Mouse (Mus musculus) heart, embryonic 16.5 days (tissue): ENCODE data around the gene Ncapd3. TPM values are rescaled to one million over a fixed set of nuclear protein-coding genes. Genes with fewer than 3 reads are reported as not detected.
A peak's percentile ranks its signal among the peaks of the same experiment; 100 is the strongest.

ENCODE experiments used
- ATAC-seq: fragments of 200-750 bp; cut with Nextera tagmentation; replicated peaks from 2 replicates; pipeline ENCODE4 v1.8.0; 2017; ENCODE audit warnings: moderate number of reproducible peaks; ENCODE audit not compliant: insufficient read depth, low FRiP score; ENCODE audit errors: extremely low read depth
- H3K27ac ChIP-seq: fragments of 300-500 bp; sonication (generic); 2 replicates; pipeline ENCODE4 v1.5.1; 2014; ENCODE audit warnings: mild to moderate bottlenecking, low read length, control low read depth, moderate library complexity
- H3K27me3 ChIP-seq: fragments of 300-500 bp; sonication (generic); 2 replicates; pipeline ENCODE4 v1.6.1; 2014; ENCODE audit warnings: low read length, mixed read lengths; ENCODE audit not compliant: control insufficient read depth, insufficient read depth
- H3K36me3 ChIP-seq: fragments of 300-500 bp; sonication (generic); 2 replicates; pipeline ENCODE4 v1.6.1; 2014; ENCODE audit not compliant: control insufficient read depth, insufficient read depth
- H3K4me1 ChIP-seq: fragments of 300-500 bp; sonication (generic); 2 replicates; pipeline ENCODE4 v1.6.1; 2014; ENCODE audit warnings: low read length, mixed read lengths; ENCODE audit not compliant: control insufficient read depth, insufficient read depth
- H3K4me2 ChIP-seq: fragments of 300-500 bp; sonication (generic); 2 replicates; pipeline ENCODE4 v1.6.1; 2014; ENCODE audit warnings: low read depth, mild to moderate bottlenecking, control low read depth, low read length
- H3K4me3 ChIP-seq: fragments of 300-500 bp; sonication (generic); 2 replicates; pipeline ENCODE4 v1.5.1; 2014; ENCODE audit warnings: mild to moderate bottlenecking, control low read depth, low read length
- H3K9ac ChIP-seq: fragments of 300-500 bp; sonication (generic); 2 replicates; pipeline ENCODE4 v1.6.1; 2014; ENCODE audit warnings: low read length, control low read depth
- H3K9me3 ChIP-seq: fragments of 300-500 bp; sonication (generic); replicated peaks from 2 replicates; pipeline ENCODE4 v1.6.1; 2016; ENCODE audit warnings: low read length; ENCODE audit not compliant: control insufficient read depth
- WGBS: fragments of 180-500 bp; shearing (Covaris S2); extraction: QIAGEN DNeasy Blood & Tissue Kit; methylation state at CpG from one replicate; pipeline ENCODE4 v1.1.7; 2014; 5-methylcytosine and 5-hydroxymethylcytosine counted together
- polyA plus RNA-seq: library from polyadenylated mRNA; unstranded; fragments of >200 nt; fragmentation: Nextera tagmentation; extraction: Ambion mirVana; gene quantifications from 2 replicates; pipeline ENCODE4 v1.2.1, GENCODE M21; 2015

Ncapd3 gene
- polyA plus RNA-seq, 1 experiment from 2014 or later: 22.8 TPM

DNA sequence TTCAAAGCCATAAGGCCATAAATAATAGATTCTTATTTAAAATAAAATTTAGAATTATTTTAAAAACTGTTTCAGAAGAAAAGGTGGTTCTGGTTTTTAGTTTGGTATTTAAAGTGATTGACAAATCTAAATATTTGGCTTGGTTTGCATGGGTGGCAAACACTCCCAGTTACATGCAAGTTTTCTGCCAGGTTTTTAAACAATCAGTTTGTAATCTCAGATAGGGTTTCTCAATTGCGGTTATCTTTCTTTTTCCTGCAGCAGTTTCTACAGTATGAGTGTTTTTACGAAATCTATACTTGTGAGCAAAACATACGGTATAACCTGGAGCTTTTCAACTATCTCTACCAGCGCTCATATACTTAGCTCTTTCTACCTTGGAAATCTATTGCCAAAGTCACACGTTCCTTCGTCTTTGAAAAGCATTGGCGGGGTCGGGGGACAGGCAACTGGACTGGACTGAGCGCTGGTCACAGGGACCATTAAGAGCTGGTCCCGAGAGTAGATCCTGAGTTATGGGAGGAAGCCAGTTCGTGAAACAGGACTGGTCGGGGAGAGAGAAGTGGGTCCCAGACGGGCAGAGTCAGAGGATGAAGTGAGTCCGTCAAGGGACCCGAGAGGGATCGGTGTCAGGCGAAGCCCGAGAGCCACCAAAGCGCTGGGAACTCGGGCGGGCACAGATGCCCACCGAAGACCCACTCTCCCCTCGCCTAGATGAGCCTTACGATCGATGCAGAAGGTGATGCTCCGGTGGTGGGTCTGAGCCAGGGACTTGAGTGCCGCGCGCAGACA, 31.1 kb upstream of the Ncapd3 start:
- Histone ChIP-seq H3K9ac (peak overlapping the region; percentile 83), H3K27me3 (no peaks in the 10 kb centered on the region), H3K4me2 (peak overlapping the region; percentile 90), H3K9me3 (no peaks in the 10 kb centered on the region), H3K4me1 (peaks cover 15% of the 10 kb centered on the region), H3K27ac (peak overlapping the region; percentile 64), H3K36me3 (peaks cover 6% of the 10 kb centered on the region; the same call in 1 of the 2 replicates), H3K4me3 (peak overlapping the region; percentile 69)
- ATAC-seq: peak; percentile 43
- WGBS: 2% methylated on average over 29 of the region's 29 CpGs

DNA sequence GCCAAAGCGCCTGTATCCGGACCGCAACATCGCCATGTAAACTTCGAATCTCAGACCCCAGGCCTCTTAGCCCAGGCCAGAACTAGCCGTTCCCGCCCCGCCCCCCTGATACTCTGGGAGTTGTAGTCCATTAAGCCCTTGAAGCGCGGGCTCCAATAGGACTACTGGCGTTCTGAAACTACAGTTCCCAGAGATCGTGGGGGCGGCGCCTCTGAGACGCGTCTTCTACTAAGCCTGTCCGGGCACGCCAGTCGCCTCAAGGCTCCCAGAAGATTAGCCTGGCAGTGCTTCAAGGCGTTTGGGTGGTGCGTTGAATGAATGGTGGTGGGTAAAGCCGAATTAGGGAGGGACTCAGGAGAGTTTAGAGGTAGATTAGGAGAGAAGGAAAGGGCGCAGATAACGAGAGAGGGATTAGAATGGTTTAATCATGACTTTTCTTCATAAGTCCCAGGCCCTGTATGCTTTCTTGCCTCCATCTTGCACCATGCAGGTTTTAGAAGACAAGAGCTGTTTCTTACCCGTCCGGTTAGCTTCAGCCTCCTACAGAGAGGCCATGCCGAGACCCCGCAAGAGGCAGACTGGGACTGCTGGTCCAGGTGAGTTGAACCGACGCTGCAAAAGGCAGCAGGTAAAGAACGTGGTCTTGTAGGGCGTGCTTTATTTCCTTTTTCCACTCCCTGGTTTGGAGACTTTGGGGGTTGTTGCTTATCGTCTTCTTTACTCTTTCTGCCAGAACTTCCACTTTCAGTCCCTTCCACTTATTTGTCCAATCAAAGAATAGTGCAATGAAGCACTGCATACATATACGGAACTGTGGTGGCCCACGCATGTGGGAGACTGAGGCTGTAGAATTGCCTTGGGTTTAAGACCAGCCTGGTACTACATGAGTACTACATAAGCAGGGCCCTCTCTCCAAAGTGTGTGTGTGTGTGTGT, 30.2 kb upstream of the Ncapd3 start, which contains the start of the genes Acad8 and Thyn1:
Acad8 (minus strand) TSS at position 106 of the 935 bp plus-strand sequence.
Thyn1 (plus strand) TSS at position 250 of the 935 bp plus-strand sequence.
- H3K4me2 ChIP-seq: peak within 1 kb of the TSS; percentile 90
- peaks cover 15% of the 10 kb centered on the region for H3K4me1 ChIP-seq
- H3K9me3 ChIP-seq: no peaks in the 10 kb centered on the region
- under 1% methylated on average over 35 of the region's 35 CpGs for WGBS
- ATAC-seq: peak; percentile 100
- peaks cover 8% of the 10 kb centered on the region for H3K36me3 ChIP-seq
- no peaks in the 10 kb centered on the region for H3K27me3 ChIP-seq
- H3K4me3 ChIP-seq: peak within 1 kb of the TSS; percentile 69
- peak within 1 kb of the TSS; percentile 83 for H3K9ac ChIP-seq
- peak within 1 kb of the TSS; percentile 64 for H3K27ac ChIP-seq

DNA sequence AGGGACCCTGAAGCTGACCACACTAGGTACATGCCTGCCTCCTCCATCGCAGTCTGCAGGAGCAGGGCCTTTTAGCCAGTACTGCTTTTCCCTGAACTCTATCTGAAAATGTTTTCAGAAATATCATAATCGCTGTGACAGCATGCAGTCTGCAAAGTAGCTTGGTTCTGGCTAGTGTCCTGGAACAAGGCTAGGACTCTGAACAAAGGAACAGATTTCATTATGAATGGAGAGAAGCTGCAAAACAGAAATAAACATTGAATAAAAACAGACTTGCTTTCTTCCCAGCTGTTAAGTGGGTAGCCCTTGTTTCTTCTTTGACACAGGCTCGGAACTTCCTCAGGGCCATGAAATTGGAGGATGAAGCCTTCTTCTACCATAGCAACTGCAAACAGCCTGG, 24.7 kb upstream of the Ncapd3 start:
- H3K9me3 ChIP-seq: no peaks in the 10 kb centered on the region
- no peak for ATAC-seq
- no peak overlapping the region for H3K27ac ChIP-seq
- no peaks in the 10 kb centered on the region for H3K27me3 ChIP-seq
- H3K4me1 ChIP-seq: peaks cover 8% of the 10 kb centered on the region
- H3K4me3 ChIP-seq: no peak overlapping the region
- no peak overlapping the region for H3K9ac ChIP-seq
- peaks cover 51% of the 10 kb centered on the region for H3K36me3 ChIP-seq
- 86% methylated on average over 3 of the region's 3 CpGs for WGBS
- no peak overlapping the region for H3K4me2 ChIP-seq

- no peak overlapping the region for H3K4me3 ChIP-seq
- H3K9ac ChIP-seq: no peak overlapping the region
- H3K9me3 ChIP-seq: no peaks in the 10 kb centered on the region
- H3K4me1 ChIP-seq: peaks cover 3% of the 10 kb centered on the region; the same call in 1 of the 2 replicates
- H3K27me3 ChIP-seq: no peaks in the 10 kb centered on the region
- 90% methylated on average over 1 of the region's 1 CpGs for WGBS
- H3K36me3 ChIP-seq: peaks cover 57% of the 10 kb centered on the region
- H3K4me2 ChIP-seq: no peak overlapping the region
- no peak overlapping the region for H3K27ac ChIP-seq
- no peak for ATAC-seq
Observed at GRCm38 (mm10) chr9:27005933-27006332, 24.0 kb upstream of the Ncapd3 start.

GRCm38 (mm10) chr9:27006866-27007265, 23.1 kb upstream of the Ncapd3 start:
- H3K4me2 ChIP-seq: no peak overlapping the region
- H3K4me1 ChIP-seq: no peaks in the 10 kb centered on the region
- ATAC-seq: no peak
- peaks cover 64% of the 10 kb centered on the region for H3K36me3 ChIP-seq
- no peaks in the 10 kb centered on the region for H3K9me3 ChIP-seq
- no peaks in the 10 kb centered on the region for H3K27me3 ChIP-seq
- no peak overlapping the region for H3K27ac ChIP-seq
- H3K4me3 ChIP-seq: no peak overlapping the region
- WGBS: 94% methylated on average over 5 of the region's 5 CpGs
- no peak overlapping the region for H3K9ac ChIP-seq

GRCm38 (mm10) chr9:27009231-27009630, 20.7 kb upstream of the Ncapd3 start:
- no peaks in the 10 kb centered on the region for H3K4me1 ChIP-seq
- no peak overlapping the region for H3K4me2 ChIP-seq
- no peaks in the 10 kb centered on the region for H3K27me3 ChIP-seq
- H3K36me3 ChIP-seq: peaks cover 72% of the 10 kb centered on the region
- H3K27ac ChIP-seq: no peak overlapping the region
- H3K9ac ChIP-seq: no peak overlapping the region
- H3K4me3 ChIP-seq: no peak overlapping the region
- no peak for ATAC-seq
- 77% methylated on average over 5 of the region's 5 CpGs for WGBS
- H3K9me3 ChIP-seq: no peaks in the 10 kb centered on the region

DNA sequence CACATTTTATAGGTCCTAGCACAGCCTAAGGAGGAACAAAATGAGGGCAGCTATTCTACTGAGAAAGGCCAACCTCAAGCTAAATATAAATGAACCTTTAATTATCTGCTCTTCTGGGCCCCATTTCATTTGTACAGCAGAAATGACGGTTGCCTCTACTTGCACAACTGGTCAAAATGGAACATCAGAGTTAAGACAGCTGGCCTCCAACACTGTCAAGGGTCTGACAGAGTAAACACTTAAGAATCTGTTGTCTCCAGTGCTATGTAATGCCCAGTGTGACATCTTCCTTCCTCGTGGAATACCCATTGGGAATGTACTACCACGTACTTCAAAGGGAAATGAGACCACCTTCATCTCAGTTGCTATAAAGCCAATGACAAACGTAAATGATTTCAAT, 18.4 kb upstream of the Ncapd3 start:
- no peak overlapping the region for H3K27ac ChIP-seq
- no peak overlapping the region for H3K9ac ChIP-seq
- peaks cover 71% of the 10 kb centered on the region for H3K36me3 ChIP-seq
- 88% methylated on average over 4 of the region's 4 CpGs for WGBS
- no peaks in the 10 kb centered on the region for H3K4me1 ChIP-seq
- no peak for ATAC-seq
- no peak overlapping the region for H3K4me2 ChIP-seq
- H3K9me3 ChIP-seq: no peaks in the 10 kb centered on the region
- H3K4me3 ChIP-seq: no peak overlapping the region
- H3K27me3 ChIP-seq: no peaks in the 10 kb centered on the region

- WGBS: 95% methylated on average over 10 of the region's 10 CpGs
- Histone ChIP-seq H3K4me3 (no peak overlapping the region), H3K9me3 (no peaks in the 10 kb centered on the region), H3K36me3 (peaks cover 38% of the 10 kb centered on the region), H3K4me2 (no peak overlapping the region), H3K4me1 (no peaks in the 10 kb centered on the region), H3K9ac (no peak overlapping the region), H3K27ac (no peak overlapping the region), H3K27me3 (no peaks in the 10 kb centered on the region)
- no peak for ATAC-seq
Observed at GRCm38 (mm10) chr9:27018961-27019360, 11.0 kb upstream of the Ncapd3 start.

- no peak for ATAC-seq
- WGBS: 72% methylated on average over 4 of the region's 4 CpGs
Observed at GRCm38 (mm10) chr9:27023681-27024080, 6.3 kb upstream of the Ncapd3 start.

More at GRCm38 (mm10) chr9:27023681-27024080, 6.3 kb upstream of the Ncapd3 start:
- peaks cover 6% of the 10 kb centered on the region for H3K36me3 ChIP-seq
- no peak overlapping the region for H3K4me2 ChIP-seq
- H3K4me1 ChIP-seq: peaks cover 25% of the 10 kb centered on the region
- no peak overlapping the region for H3K27ac ChIP-seq
- H3K4me3 ChIP-seq: no peak overlapping the region
- no peaks in the 10 kb centered on the region for H3K27me3 ChIP-seq
- H3K9me3 ChIP-seq: no peaks in the 10 kb centered on the region
- H3K9ac ChIP-seq: no peak overlapping the region
